Mouse (Mus musculus) stomach, postnatal 0 days (tissue): Measurements from ENCODE around the gene Frem1.

ENCODE experiments used
- CTCF ChIP-seq: IDR thresholded peaks from 2 replicates; pipeline ENCODE4 v1.5.1; 2016; ENCODE audit warnings: antibody characterized with exemption, low read depth, mild to moderate bottlenecking, moderate library complexity
- EP300 ChIP-seq: optimal IDR thresholded peaks from 2 replicates; pipeline ENCODE3; 2016; ENCODE audit warnings: antibody characterized with exemption

DNA sequence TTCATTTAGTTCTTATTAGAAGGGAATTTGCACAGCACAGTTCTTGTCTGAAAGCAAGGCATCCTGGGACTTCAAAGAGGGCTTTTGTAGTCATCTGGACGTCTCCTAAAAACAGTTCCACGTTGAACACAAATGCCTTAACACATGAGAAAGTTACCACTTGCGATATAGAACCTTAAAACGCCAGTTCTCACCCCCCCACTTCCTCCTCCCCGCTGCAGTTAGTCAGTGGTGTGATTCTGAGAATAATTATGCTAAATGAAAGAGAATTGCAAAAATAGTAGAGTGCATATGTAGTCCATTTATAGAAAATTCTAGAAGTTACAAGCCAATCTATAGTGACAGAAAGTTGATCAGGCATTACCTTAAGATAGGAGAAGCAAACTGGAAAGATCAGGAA lies 159.9 kb downstream of the Frem1 start:
- TF ChIP-seq EP300 (no peak), CTCF (no peak)
